ENCODE assay signal across 8 mouse cellular contexts in genomic region chrX:11494246-11494630, GRCm38 (mm10).
DNase-seq lines count a peak whose midpoint lies in the region; ATAC-seq lines count a peak whose summit lies in the region.

No protein-coding gene starts in this region.

- H3K9me3 ChIP-seq in forebrain, embryonic 10.5 days = no peaks in the 10 kb centered on the region
- no peaks in the 10 kb centered on the region for H3K9me3 ChIP-seq in hindbrain, embryonic 16.5 days (ENCODE audit: control insufficient read depth, low read length)
- no peaks in the 10 kb centered on the region for H3K9me3 ChIP-seq in limb, embryonic 13.5 days

- peaks cover 94% of the 10 kb centered on the region for H3K27me3 ChIP-seq in forebrain, embryonic 10.5 days (ENCODE audit: poor library complexity, severe bottlenecking)
- H3K27me3 ChIP-seq in hindbrain, embryonic 16.5 days (replicated peaks; ENCODE audit: control insufficient read depth, insufficient read depth, low read length) = peaks cover 3% of the 10 kb centered on the region; the same call in 1 of the 2 replicates
- H3K27me3 ChIP-seq in limb, embryonic 13.5 days = peaks cover 37% of the 10 kb centered on the region; the same call in 1 of the 2 replicates

- intact Hi-C loops in heart, postnatal 25 days (cut with DNase I) = loop anchor here (5.0 kb wide), 1 partner anchor 72 kb away; no protein-coding TSS in a partner anchor

- H3K4me2 ChIP-seq in hindbrain, embryonic 16.5 days (ENCODE audit: low read length) = peak overlapping the region; percentile 52
- peak overlapping the region; percentile 61 for H3K4me2 ChIP-seq in limb, embryonic 13.5 days (replicated peaks)

- H3K36me3 ChIP-seq in forebrain, embryonic 10.5 days (replicated peaks) = no peaks in the 10 kb centered on the region
- H3K36me3 ChIP-seq in hindbrain, embryonic 16.5 days (ENCODE audit: control insufficient read depth, insufficient read depth, low read length) = no peaks in the 10 kb centered on the region
- no peaks in the 10 kb centered on the region for H3K36me3 ChIP-seq in limb, embryonic 13.5 days

- peak overlapping the region; percentile 34 for H3K4me3 ChIP-seq in forebrain, embryonic 10.5 days
- H3K4me3 ChIP-seq in hindbrain, embryonic 16.5 days (ENCODE audit: low read length) = no peak overlapping the region
- H3K4me3 ChIP-seq in limb, embryonic 13.5 days = peak overlapping the region; percentile 20

- DNase-seq in heart, adult 11 months = peak; percentile 87
- DNase-seq in heart, postnatal 25 days (ENCODE audit: low spot score) = no peak
- no peak for DNase-seq in forebrain, embryonic 10.5 days (ENCODE audit: extremely low spot score, low spot score)
- DNase-seq in right cerebral cortex, postnatal 14 days = peak; percentile 9
- no peak for DNase-seq in Muller cell, postnatal 12 days (ENCODE audit: inconsistent ontology term)
- DNase-seq in spleen, postnatal 14 days (ENCODE audit: low spot score in 2 of 2) = no peak

- peak; percentile 37 for ATAC-seq in hindbrain, embryonic 16.5 days
- ATAC-seq in limb, embryonic 13.5 days (ENCODE audit: low FRiP score, low read depth) = 0 out of 2 replicates have a peak, but pooled peaks have one; percentile 51

- H3K27ac ChIP-seq in forebrain, embryonic 10.5 days = peak overlapping the region; percentile 82
- H3K27ac ChIP-seq in hindbrain, embryonic 16.5 days (ENCODE audit: low read depth, low read length) = peak overlapping the region; percentile 72
- no peak overlapping the region for H3K27ac ChIP-seq in limb, embryonic 13.5 days

- WGBS in forebrain, embryonic 10.5 days = 39% methylated on average over 12 of the region's 12 CpGs
- WGBS in hindbrain, embryonic 16.5 days = 20% methylated on average over 12 of the region's 12 CpGs
- WGBS in limb, embryonic 13.5 days = 18% methylated on average over 12 of the region's 12 CpGs

- peaks cover 56% of the 10 kb centered on the region for H3K4me1 ChIP-seq in forebrain, embryonic 10.5 days
- H3K4me1 ChIP-seq in hindbrain, embryonic 16.5 days (ENCODE audit: control insufficient read depth, insufficient read depth, low read depth, low read length) = peaks cover 11% of the 10 kb centered on the region; the same call in 1 of the 2 replicates
- H3K4me1 ChIP-seq in limb, embryonic 13.5 days = peaks cover 34% of the 10 kb centered on the region

- peak overlapping the region; percentile 57 for H3K9ac ChIP-seq in hindbrain, embryonic 16.5 days (ENCODE audit: low read depth, low read length)
- H3K9ac ChIP-seq in limb, embryonic 13.5 days = no peak overlapping the region

Comparison
In these comparisons a context has a peak if more than half of its experiments do, and no peak if none do; other contexts are left out.
1. DNase-seq: peak in heart, adult 11 months (single experiment) and right cerebral cortex, postnatal 14 days (single experiment); none in heart, postnatal 25 days (single experiment), forebrain, embryonic 10.5 days (single experiment), Muller cell, postnatal 12 days (single experiment) and spleen, postnatal 14 days (0 of 2).